Mouse (Mus musculus): ENCODE measurements around the gene Card10.

Gene Card10

GRCm38 (mm10) chr15:78801971-78802741, 686 bp downstream of the Card10 start:
- DNase-seq (ENCODE audit: low read depth), result no peak

- DNase-seq (ENCODE audit: low read depth), result no peak
Observed at GRCm38 (mm10) chr15:78801571-78801970, 1.3 kb downstream of the Card10 start.

- DNase-seq (ENCODE audit: low read depth), result no peak
Observed at GRCm38 (mm10) chr15:78799029-78799428, 3.8 kb downstream of the Card10 start.

- no peak for DNase-seq (ENCODE audit: low read depth)
Observed at GRCm38 (mm10) chr15:78797060-78797329, 5.8 kb downstream of the Card10 start.

- no peak for DNase-seq (ENCODE audit: low read depth)
Observed at GRCm38 (mm10) chr15:78796196-78797059, 6.4 kb downstream of the Card10 start.

- DNase-seq (ENCODE audit: low read depth), result no peak
Observed at GRCm38 (mm10) chr15:78790990-78791389, 11.9 kb downstream of the Card10 start.

DNA sequence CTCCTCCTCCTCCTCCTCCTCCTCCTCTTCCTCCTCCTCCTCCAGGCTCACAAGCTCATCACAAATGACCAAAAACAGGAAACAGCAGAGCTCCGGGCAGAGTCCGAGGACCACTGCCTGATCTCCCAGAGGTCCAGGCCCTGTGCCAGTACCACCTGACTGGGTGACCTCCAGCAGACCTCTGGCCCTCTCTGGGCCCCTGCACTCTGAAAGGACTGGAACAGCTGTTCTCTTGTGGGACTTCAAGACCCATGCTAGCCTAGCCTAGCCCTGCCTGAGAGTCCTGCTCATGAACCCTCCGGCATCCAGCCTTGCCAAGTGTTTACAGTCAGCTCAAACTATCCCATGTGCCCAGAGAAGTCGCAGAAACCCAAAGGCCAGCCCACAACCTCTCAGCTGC, 12.4 kb downstream of the Card10 start:
- no peak for DNase-seq (ENCODE audit: low read depth)

DNA sequence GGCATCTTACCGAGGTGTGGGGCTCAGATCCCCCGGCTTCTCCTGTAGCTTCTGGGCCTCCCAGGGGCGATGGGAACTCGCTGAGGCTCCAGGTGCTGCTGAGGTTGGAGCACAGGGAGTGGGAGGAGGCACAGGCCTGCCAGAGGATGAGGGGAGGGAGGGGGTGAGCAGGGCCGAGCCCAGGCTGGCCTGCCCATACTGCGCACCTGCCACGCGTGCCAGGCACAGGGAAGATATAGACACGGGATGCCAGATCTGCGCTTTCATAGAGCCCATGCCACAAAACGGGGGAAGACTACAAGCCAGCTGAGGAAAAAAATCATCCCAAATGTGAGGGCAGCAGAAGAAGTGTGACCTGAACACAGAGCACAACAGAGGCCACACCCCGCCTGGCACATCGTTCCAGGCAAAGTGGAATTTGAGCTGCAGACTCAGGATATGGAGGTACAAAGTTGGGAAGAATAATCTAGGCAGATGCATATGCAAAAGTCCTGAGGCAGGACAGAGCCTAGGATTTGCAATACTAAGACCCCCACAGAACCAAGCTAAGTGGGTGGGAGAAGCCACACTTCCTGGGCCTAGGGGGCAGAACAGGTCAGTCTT, 13.0 kb downstream of the Card10 start:
- no peak for DNase-seq (ENCODE audit: low read depth)

GRCm38 (mm10) chr15:78788042-78788441, 14.8 kb downstream of the Card10 start:
- no peak for DNase-seq (ENCODE audit: low read depth)

DNA sequence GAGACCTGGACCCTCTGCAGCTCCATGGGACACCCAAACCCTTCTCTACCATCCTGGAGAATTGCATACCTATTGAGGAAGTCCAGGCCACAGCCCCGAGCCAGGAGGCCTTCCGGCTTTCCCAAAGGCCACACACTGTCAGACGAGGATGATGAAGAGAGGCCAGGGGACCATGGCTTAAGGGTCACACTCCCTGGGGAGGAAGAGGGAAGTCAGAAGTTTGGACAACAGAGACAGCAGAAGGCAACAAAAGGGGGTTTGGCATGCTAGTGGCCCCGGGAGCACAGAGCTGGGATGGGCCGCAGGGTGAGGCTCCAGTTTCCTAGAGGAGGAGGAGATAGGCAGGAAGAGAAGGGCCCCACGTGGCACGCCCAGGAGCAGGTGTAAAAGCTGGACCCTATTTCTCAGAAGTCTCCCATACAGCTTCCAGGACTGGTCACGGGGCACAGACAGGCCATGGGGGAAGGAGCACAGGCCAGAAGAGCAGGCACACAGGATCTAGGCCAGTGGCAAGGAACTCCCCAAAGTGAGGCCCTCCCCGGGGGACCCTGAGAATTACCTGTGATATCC, 15.5 kb downstream of the Card10 start:
- DNase-seq (ENCODE audit: low read depth), result no peak

DNA sequence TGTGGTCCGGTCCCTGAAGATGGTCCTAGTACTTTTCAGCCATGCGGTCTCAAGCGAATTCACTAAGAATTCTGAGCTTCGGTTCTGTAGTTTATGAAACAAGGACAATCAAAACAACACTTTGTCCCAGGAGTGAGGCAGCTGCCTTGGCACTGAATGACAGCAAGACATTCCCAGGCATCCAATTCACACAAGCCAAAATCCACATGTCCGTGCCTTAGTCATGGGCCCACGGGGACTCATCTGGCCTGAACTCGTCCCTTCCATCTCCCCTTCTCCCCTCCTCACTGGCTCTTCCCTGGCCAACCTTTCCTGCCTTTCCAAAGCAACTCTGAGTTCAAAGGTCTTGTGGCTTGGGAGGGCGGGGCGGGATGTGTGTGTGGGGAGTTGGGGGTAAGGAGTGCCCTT, 16.4 kb downstream of the Card10 start:
- DNase-seq (ENCODE audit: low read depth), result no peak

DNA sequence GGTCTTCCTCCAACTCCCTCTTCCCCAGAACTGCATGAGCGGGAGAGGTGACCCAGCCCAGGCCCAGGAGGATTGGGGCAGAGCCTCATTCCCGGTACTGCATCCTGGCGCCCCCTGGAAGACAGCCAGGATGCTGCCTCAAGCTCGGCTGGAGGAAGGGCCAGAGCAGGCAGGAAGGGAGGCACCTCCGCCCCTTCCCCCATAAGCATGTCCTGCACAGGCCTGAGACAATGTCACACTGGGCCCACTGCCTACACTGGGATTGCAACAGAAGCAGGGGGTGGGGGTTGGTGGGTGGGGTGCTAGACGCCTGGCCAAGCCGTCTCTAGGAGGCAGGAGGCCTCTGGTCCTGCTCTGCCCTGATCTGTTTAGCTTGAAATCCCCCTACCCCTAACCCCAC, 16.9 kb downstream of the Card10 start:
- DNase-seq (ENCODE audit: low read depth), result no peak

DNA sequence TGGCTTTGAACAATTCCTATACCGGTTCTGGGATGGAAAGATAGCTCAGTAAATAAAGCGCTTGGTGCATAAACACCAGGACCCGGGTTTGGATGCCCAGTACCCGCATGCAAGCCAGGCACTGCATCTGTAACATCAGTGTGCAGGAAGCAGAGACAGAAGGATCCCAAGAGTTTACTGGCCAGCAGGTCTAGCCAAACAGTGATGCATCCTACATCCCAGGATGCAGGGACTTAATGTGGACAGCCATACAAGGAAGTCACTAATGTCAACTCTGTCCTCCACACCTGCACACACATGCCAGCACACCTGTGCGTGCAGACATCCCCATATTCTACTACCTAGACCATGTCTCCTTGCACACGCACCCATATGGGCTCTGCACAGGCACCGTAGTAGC, 17.6 kb downstream of the Card10 start:
- no peak for DNase-seq (ENCODE audit: low read depth)

DNA sequence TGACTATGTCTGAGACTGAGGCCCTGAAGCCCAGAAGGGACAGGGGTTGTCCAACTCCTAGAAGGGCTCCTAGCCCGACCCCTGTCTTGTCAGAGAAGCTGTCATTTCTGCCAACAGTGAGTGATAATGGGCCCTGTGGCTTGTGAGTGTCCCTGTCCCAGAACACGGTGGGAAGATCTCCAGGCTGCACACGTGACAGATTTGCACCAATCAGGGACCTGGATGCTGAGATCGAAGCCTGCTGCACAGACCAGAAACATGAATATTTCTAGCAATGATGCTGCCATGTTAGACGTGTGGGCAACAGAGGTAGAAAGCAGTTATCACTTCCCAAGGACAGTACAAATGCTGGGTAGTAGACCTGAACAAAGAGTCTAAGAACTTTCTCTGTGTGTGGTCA, 18.3 kb downstream of the Card10 start:
- no peak for DNase-seq (ENCODE audit: low read depth)

DNA sequence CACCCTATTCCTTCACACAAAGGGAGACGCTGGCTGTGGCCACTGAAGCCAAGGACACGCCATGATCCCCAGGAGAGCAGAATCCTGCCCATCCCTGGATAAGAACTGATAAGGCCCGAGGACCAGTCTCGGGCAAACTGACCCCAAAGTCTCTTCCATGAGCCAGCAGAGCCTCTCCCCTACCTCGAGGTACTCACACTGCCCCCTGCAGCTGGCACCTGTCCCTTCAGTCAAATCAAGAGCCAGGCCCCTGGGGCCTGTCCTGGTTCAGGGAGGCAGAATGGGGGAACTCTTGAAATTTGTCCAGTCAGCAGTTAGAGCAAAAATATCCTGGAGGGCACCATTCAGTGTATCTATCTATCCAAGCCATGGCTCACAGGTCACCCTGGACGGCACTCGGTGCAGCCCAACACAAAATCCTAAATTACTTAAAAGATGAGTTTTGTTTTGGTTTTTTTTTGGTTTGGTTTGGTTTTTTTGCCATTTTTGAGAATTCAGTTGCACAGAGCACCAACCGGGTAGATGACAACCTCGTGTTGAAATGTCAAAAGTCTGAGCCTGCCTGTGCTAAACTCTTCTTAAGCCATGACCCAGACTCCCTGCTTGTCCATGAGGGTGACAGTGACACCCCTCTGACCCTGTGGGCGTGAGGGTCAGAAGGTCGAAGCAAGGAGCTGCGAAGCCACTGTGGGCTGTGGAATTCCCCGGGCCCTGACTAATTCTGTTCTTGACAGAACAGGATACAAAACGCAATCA, 20.3 kb downstream of the Card10 start:
- no peak for DNase-seq (ENCODE audit: low read depth)

DNA sequence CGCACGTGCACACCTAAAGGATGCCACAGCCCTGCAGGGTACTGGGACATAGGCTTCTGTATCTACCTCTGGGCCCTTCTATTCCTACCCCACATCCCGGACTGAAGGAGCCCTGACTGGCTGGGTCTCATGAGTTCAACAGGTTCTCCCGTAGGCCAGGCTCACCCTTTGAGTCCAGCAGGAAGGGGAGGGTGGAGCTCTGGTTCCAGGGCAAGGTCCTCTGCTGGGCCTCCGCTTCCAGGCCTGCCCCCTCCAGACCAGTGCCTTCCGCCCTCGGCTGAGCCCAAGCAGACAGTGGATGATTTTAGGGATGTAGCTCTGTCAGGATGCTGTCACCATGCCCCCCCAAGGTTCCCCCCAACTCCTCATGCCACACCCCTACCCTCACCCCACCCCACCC, 21.9 kb downstream of the Card10 start:
- no peak for DNase-seq (ENCODE audit: low read depth)

DNA sequence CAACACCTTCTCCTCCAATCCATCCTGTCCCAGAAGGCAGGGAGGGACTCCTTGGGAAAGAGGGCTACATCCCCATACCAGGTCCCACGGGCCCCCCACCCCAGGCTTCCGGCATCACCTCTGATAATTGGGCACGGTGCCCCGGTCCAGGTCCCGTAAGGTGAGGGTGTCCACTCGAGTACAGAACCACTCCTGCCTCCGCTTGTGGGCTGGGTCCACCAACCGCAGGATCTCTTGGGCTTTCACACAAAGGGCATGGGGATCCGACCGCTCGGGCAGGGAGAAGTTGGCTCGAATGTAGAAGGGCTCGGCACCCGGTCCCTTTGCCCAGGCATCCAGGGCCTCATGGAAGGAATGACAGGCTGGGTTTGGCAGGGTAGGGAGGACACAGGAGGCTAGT, 22.5 kb downstream of the Card10 start:
- no peak for DNase-seq (ENCODE audit: low read depth)

GRCm38 (mm10) chr15:78779690-78780089, 23.2 kb downstream of the Card10 start:
- DNase-seq (ENCODE audit: low read depth), result no peak

DNA sequence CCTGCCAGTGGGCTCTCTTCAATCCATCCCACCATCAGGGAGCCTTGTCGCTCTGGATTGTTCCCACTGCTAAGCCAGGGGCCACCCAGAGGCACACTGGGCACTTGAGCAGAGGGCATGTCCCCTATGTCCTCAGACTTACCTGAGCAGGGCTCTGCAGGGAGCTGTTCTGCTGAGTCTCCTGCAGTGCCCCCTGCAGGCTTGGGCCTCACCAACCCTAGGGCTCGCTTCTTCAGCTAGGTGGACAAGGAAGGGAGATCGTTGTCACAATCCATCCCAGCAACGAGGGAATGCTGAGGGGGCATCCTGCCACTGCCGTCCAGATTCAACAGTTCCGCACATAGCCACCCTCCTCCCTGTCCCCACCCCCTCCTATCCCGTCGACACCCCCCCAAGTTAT, 23.6 kb downstream of the Card10 start:
- no peak for DNase-seq (ENCODE audit: low read depth)

- DNase-seq (ENCODE audit: low read depth), result peak; percentile 46
Observed at GRCm38 (mm10) chr15:78778077-78778870, 24.6 kb downstream of the Card10 start.

DNA sequence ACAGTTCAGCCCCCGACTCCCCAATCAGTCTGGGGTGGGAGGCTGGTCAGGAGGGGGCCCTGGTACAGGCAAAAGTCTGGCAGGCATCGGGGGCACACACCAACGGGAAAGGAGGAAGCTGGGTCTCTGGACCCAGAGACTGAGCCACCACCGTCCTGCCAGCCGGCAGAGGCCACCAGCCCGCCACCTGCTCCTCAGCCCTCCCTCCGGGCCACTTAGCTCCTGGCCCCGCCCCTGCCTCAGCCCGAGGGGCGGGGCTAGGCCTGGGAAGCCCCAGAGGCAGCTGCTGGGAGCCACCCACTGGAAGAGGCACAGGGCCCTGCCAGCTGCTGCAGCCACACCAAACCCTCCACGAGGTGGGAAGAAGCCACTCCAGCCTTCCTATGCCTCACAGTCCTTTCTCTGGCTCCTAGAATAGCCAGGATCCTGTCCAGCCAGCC, 29.5 kb downstream of the Card10 start, which contains the start of gene Mfng:
TSS of gene Mfng (minus strand) at position 186 of the 440 bp plus-strand sequence.
- peak; percentile 74 for DNase-seq (ENCODE audit: low read depth)

Data from c-Kit-positive CD71-positive TER-119-negative erythroid progenitor cells, embryonic 14.5 days (primary cell).